Mouse (Mus musculus) forelimb bud, embryonic 11.5 days (tissue): Measurements from ENCODE around the gene Stx16.

Source experiments
- DNase-seq: peaks from one replicate; pipeline ENCODE4 v3.0.0-alpha.2; 2012; ENCODE audit warnings: low read depth, low spot score

Stx16 gene

DNA sequence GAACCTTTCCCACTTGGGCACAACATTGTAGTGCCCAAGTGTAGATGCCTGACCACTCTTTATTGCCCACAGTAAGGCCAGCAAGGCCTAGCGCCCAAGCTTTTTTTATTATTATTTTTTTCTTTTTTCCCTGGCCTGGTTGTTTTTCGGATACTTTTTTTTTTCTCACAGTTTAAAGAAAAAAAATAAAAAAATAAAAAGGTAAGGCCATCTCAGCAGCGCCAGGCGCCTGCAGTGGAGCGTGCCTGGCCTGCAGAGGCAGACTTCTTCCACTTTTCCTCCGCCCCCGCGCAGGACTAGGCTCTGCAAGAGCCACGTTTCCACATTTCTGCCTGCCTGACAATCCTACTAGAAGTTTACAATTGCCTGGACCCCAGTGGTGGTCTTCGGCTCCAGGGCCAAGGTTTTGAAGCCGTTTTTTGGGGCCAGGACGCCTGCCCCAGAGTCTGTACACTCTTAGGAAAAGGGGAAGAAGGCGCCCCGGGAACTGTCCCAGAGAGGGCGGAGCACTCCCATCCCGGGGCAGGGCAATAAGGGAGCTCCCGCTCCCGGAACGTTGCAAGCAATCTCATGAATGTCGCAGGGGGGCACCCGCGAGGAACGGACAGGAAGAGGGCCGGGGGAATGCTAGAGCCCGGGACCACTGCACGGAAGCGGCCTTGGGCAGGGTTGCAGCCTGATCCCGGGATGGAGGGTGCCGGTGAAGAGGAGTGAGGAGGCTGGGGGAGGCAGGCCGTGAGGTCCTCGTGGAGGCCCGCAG lies at the start of gene Stx16:
Gene Stx16, plus strand, starts transcription at position 636 of the 760 bp plus-strand sequence.
- peak; percentile 90 for DNase-seq

DNA sequence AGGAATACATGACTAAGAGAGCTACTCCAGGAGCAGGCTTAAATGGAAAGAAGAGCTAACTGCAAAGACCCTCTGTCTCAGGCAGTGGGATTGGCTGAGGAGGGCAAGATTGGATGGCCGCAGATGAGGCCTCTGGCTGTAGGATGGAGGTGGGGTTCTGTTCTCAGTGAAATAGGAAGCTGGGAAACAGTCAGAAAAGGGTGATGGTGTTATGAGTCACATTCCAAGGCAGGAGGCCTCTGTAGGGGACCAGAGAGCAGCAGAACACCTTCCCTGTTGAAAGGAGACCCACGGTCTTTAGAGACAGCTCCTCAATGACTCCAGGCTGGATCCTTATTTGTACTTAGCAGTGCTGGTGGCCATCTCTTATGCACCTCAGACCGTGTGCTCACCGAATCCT lies 49.7 kb upstream of the Stx16 start:
- DNase-seq = no peak

DNA sequence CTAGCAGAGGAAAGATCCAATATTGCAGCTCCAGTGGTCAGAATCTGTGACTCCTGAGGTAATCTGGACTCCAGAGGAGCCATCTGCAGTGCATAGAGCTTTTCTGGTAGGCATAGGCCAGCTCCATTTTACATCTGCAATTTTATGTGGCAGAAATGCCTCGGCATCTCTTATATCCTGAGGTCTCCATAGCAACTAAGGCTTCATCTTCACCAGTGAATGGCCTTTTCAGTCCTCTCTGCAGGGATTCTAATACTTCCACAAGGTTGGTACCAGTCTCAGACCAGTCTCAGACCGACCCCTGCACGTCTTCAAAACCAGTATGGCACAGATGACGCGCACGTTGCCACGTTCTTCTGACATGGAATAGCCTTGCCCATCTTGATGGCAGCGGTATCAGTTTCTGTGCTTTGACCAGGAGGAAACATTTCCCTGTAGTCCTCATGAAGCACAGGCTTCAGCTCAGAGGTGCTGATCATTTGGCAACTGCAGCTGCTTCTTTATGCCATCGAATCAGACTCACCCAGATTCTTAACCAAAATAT lies 42.8 kb upstream of the Stx16 start:
- DNase-seq = no peak

DNA sequence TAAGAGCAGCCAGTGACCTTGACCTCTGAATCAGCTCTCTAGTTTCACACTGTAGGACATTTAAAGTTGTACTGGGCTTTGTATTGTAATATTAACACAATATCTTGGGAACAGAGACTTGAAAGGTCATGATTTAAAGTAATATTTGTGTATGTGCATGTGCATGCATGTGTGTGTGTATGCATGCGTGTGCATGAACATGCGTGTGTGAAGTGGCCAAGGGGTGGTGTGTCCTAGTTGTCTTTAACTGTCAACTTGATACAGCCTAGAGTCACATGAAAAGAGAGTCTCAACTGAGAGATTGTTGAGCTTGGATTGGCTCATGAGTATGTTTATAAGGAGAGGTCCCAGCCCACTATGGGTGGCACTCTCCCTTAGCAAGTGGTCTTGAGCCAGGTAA lies 28.5 kb upstream of the Stx16 start:
- DNase-seq = no peak

DNA sequence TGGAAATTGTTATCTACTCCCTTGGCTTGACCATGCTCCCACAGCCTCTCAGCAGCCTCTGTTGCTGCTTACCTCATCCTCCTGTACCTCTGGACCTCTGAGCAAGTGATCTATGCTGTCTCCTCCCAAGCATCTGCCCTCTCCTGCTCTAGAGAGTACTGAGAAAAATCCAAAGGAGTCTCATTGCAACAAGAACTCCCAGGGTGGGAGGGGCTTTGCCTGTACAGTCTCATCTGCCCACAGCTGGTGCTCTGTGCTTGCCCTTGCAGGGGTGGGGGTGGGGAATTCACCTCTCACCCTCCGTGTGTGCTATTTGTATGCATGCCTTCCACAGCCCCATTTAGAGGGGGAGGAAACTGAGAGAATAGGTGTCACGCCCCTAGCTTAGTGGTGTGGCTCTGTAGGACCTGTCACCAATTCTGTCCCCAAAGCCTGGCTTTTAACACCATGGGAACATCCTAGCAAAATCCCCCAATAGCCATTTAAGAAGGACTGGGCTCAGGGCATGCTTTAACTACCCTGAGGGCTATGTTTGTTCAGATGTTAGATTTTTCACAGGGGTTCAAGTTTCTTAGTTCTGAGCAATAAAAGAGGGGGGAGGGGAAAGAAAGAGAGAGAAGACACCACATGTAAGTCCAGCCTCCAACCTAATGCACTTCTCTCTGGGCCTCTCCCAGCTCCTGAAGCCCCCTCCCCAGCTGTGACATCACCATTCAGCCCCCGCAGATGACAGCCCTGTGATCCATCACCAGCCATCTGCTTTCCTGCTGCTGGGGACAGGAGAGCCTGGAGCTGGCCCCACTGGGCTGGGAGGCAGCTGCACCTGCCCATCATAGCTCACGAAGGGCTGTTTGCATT lies 26.4 kb upstream of the Stx16 start:
- DNase-seq = peak; percentile 57

DNA sequence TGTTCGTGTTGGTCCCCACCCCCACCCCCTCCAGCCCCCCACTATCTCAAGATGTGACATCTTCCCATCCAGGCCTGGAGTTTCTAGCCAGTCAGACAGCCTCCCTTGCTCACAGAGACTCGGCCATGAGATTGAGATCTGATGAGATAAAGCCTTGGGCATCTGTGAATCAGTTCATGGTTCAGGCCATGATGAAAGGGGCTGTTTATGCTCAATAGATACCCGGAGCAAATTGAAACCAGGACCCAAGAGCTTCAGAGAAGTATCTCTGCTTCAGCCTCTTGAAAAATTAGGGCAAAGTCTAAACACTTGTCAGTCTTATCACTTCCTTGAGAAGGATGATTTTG lies 25.8 kb upstream of the Stx16 start:
- no peak for DNase-seq

DNA sequence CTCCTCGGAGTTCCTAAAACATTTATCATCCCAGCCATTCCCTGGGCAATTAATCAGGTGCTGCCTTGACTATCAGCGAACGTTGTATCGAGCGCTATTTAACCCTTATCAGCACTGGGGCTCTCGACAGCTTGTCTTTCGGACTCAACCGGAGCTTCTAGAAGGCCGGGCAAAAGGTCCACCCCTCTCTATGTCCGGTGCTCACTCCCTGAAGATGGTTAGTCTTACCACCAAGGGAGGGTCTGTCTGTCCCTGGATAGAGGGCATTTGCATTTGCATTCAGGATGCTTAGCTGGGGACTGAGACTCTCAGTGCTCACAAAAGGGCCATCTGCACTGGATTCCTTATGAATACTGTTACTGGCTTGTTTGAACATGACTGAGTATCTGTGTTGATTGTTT lies 25.0 kb upstream of the Stx16 start:
- DNase-seq = no peak

DNA sequence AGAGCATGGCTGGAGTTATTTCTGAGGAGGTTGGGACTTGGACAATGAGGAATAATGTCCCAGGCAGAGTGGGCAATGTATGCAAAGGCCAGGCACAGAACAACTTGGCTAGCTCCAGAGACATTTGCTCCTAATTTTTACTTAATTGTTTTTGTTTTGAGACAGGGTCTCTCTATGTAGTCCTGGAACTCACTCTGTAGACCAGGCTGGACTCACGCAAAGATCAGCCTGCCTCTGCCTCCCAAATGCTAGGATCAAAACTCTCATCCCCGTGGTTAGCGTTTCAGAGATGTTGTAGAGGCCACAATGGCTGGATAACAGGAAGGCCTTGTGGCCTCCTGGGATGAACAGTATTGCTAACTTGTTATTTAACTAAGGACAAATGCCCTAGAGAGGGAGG lies 21.6 kb upstream of the Stx16 start:
- DNase-seq = no peak

DNA sequence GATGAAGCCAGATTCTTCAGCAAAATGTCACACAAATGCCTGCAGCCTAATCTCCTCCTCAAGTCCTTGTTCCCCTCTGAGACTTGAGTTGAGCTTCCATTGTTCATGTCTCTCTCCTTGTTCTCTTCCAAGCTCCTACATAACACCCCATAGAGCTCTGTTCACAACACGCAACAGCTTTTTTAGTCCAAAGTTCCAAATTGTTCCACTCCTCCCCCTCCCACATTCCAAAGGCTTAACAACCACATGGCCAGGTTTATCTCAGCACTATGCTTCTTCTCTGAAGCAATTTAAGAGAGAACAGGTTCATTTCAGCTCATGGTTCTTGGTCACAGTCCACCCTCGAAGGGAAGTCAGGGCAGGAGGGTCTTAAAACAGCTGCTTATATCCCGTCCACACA lies 18.4 kb upstream of the Stx16 start:
- no peak for DNase-seq

DNA sequence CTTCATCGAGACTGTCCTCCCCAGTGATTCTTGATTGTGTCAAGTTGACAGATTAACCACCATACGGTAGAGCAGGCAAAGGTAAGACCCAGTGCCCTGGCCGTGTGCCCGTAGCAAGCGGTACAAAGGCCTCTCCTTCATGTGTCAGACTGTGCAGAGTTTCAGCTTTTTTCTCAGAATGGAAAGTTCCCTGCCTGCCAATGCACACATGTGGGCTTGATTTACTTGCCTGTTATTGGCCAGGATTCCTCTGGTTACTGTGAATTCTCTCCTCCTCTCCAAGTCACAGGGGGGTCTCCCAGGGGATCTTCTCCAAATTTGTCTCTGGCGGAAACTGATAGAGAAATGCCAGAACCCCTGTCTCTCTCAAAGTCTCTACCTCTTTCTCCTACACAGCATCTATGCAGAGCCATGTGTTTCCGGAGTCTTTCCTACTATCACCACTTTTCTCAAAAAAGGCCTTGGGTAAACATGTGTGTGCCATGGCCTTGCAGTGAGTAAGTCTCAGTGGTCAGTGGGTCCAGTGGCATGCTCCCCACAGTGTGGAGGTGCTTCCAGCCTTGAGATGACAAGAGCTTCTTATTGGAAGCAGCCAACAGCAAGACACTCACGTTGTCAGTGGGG lies 17.7 kb upstream of the Stx16 start:
- no peak for DNase-seq

DNA sequence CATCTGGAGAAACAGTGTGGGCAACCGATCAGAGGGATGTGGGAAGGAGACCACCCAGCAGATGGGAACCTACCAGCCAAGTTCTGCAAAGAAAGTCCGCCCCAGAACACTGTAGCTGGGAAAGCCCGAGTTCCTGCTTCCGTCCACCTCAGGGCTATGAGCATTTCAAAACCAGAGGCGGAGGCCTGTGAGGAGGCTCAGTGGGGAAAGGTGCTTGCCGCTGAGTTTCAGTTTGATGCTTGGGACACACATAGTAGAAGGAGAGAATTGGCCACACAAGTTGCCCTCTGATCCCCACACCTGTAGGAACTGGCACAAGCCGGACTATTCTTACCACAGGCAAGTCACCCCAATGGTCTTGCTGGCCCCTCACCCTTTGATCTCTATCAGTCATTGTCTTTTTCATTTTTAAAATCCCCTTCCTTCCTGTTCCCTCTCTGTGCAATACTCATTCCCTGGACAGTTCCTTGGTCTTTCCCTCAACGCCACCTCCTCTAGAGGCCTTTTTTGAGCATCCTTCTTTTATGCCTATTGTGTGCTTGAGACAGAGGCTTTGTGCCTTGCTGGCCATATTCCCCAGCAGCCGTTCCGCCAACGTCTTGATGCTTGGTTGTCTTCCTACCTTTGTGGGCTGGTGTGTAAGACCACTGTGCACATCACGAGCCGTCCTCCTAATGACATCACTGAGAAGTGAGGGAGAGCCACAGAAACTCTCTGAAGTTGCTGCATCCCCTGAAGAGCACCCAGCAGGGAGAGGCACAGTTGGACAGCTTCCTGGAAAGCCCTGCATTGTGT lies 16.3 kb upstream of the Stx16 start:
- no peak for DNase-seq

DNA sequence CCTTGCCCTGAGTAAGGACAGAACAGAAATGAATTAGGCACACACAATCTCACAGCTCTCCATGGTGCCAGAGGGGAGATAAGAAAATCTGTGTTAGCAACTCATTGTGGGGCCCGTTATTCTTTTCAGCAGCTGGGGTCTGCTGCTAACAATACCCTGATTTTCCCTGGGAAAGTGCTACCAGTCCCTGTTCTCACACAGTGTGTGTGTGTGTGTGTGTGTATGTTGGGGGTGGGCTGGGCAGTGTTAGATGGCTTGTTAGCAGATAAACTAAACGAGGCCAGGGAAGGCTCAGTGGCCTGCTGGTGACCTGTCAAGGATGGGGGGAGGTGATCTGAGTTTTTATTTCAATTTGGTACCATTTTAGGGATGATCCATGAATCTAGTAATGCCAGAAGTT lies 14.9 kb upstream of the Stx16 start:
- no peak for DNase-seq

DNA sequence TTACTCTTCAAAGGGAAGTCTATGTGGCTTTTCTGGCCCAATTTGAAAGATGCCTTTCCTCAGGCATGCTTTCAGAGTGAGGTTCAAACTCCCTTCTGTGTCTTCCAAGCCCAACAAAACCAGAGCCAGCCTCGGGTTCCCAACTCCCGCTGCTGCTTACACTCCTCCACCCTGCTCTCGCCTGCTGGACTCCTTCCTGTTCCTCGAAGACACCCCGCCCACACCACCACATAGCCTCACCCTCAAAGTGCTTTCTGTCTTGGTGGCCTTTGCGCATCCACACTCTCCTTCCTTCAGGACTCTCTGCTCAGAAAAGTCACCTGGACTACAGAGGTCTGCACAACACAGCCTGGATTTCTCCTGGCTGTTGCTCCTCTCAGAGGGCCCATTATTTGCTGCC lies 13.0 kb upstream of the Stx16 start:
- no peak for DNase-seq

DNA sequence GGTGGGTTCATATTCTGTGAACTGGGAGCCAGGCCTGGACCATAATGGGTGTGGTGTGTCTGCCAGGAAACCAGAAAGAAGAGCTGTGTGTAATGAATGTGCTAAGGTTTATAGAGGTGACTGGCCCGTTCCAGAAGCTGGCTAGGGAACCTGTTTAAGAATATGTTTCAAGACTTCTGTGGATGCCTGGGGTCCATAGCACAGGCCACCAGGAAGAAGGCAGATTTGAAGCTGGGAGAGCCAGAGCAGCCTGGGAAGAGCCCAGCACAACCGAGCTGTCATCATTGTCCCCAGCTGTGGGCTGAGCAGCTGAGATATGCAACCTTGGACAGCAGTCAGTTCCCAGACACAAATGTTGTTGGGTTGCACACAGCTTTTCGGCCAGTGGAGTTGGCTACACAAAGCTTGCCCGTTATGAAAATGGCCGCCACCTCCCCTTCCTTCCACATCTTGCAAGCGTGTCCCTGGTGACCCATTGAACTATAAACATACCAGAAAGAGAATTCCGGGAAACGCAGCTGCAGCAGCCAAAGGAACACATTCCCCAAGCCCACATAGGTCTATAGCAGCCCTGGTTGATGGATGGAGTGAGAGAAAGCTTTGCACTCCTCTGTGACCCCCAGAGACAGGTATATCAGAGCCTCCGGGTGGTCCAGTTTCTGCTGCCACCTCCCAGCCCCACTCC lies 12.4 kb upstream of the Stx16 start:
- peak; percentile 53 for DNase-seq

DNA sequence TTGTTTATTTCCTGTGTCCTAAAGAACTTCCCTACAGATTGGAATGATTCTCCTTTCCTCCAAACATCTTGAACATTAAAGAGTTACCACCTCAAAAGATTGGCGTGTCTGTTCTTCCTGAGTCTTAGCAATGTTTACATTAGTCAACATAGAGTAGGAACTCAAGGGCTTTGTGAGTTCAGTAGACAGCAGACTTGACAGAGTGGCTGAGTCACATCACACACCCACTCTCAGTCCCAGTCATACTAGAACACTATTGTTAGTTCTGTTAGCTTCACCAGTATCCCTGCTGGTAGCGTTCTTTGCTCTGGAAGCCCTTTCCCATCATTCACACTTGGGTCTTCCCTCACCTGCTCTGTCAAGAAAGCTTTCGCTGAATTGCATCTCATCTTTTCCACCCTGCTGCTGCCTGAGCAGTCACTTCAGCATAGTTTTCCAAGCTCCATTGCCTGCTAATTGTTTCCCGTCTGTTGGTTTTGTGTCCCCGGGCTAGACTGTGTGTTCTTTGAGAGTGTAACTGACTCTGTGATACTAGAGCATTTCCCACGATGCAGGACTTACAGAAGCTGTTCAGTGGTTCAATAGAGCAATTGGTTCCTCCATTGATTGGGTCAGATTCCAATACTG lies 8.2 kb upstream of the Stx16 start:
- no peak for DNase-seq

DNA sequence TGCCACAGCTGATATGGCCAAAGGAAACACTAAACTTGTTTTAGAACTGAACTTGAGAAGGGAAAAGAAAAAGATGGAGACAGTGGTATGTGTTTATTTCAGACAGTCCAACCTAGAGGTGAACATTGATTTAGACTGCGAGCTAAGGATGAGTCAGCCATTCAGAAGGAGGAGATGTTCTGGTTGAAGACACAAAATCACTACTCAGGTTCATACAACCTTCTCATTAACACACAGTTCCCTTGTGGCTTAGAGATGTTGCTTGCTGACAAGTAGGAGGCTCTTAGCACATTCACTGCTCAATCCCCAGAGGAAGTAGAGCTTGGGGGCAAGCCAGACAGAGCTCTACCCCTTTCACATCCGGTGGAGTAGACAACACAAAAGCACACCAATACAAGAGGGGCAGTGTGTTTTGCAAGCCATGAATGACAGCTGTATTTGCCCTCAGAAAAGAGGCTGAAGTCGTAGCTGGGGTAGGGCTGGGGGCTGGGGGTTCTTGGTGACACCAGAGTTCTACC lies 6.5 kb upstream of the Stx16 start:
- DNase-seq = no peak

DNA sequence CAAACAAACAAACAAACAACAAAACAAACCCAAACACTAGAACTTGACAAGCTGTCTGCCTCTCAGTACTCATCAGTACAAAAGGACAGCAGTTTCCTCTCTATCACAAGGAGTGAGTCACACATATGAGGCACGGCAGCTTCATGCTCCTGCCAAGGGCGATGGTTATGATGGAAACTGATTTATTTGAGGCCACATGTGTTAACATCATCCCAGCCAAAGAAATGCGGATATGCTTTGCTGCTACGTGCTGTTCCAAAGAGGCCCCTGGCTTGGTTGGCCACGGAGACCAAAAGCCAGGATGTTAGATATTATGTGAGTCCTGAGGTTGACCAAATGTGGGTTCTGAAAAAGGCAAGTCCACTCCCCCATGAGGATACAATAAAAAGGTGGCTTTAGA lies 4.7 kb upstream of the Stx16 start:
- DNase-seq = no peak

DNA sequence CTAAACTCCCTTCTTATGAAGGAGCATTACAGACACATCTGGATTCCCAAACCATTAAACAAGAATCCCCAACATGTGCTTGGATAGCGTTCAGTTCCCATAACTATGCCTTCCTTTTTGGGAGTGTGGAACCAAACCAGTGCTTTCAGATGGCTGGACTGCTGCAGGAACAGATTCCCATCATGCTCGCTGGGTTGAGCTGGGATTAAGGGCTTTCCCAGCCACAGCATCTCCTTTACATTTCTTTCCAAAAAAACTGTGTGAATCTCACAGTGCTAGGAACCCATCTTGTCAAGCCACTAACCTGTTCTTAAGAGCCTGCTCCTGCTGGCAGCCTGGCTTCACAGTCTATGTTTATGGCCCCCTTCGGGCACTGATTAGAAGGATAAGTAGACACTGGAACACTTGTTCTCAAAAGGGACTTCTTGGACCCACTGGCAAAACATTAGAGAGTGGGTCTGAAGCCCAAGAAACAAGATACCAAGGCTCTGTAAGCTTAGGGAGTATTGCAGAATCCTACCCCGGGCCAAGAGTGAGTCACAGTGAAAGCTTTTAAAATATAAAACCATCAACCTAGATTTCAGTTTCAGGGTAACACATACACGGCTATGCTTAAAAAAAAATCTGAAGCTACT lies 2.8 kb upstream of the Stx16 start:
- no peak for DNase-seq

DNA sequence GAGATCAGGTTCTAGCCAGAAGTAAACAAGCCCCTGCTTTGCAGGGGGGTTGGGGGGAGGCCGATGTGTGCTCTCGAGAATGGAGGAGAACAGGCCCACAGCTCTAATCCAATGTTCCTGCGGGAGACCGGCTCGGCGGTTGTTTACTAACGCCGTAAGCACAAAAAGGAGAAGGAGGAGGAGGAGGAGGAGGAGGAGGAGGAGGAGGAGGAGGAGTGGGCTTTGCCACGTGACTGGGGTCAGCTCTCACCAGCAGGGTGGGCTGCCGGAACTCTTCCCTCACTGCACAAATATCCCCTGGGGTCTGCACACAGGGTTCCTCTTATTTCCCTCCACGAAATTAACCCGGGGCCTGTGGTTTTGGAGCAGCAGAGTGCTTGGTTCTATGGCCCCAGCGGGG lies 1.5 kb upstream of the Stx16 start:
- DNase-seq = peak; percentile 53

DNA sequence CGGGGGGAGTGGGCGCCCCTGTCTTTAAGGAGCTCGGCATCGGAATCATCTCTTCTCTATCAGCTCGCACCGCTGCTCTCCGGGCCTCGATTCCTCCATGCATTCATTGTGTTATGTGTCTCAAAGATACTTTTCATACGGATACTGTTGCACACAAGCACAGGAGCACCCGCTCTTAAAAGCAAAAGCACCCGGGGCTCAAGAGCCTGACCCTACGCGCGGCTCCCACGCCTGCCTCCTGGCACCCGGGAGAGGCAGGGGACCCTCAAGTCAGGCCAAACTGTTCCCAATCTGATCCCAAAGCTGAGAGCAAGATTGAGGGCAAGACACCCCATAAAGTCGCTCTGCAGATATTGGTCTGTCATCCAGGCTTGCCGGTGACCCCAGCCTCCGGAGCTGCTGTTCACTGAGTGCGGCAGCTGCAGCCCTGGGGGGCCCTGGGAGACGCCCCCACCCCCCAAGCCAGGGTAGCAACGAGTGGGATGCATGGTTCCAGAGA lies 987 bp upstream of the Stx16 start:
- DNase-seq = peak; percentile 9
